Mouse (Mus musculus) spleen, adult 2 months (tissue): ENCODE data around the gene Rap1gap. TPM values are rescaled to one million over a fixed set of nuclear protein-coding genes. Genes with fewer than 3 reads are reported as not detected.

Experiments used
- DNase-seq, 2 experiments: peaks; one replicate each; pipeline versions ENCODE4 v3.0.0 to v3.0.0-alpha.2; 2012 to 2021; ENCODE audit warnings: low spot score in 2 of 2, low read depth in 1 of 2
- H3K27ac ChIP-seq: fragments of 200-500 bp; 2 replicates; pipeline ENCODE4 v1.5.1; 2012; ENCODE audit warnings: low read length, inconsistent platforms; ENCODE audit not compliant: insufficient read depth
- H3K27me3 ChIP-seq: fragments of 200-500 bp; 2 replicates; pipeline ENCODE4 v1.6.1; 2012; ENCODE audit warnings: mild to moderate bottlenecking, moderate library complexity, low read length, inconsistent platforms; ENCODE audit not compliant: control insufficient read depth, insufficient read depth
- H3K36me3 ChIP-seq: fragments of 200-500 bp; 2 replicates; pipeline ENCODE4 v1.6.1; 2012; ENCODE audit warnings: mild to moderate bottlenecking, low read length, inconsistent platforms; ENCODE audit not compliant: control insufficient read depth, insufficient read depth
- H3K4me1 ChIP-seq: fragments of 200-500 bp; 2 replicates; pipeline ENCODE4 v1.6.1; 2011; ENCODE audit warnings: inconsistent platforms; ENCODE audit not compliant: control insufficient read depth, insufficient read depth, insufficient read length
- H3K4me3 ChIP-seq: fragments of 200-500 bp; 2 replicates; pipeline ENCODE4 v1.5.1; 2011; ENCODE audit warnings: mild to moderate bottlenecking, inconsistent platforms; ENCODE audit not compliant: insufficient read depth, insufficient read length; ENCODE audit errors: extremely low read depth
- CTCF ChIP-seq: fragments of 200-500 bp; IDR thresholded peaks from 2 replicates; pipeline ENCODE4 v1.5.1; 2011; ENCODE audit warnings: mild to moderate bottlenecking, inconsistent platforms; ENCODE audit not compliant: insufficient read depth, insufficient read length, insufficient replicate concordance; ENCODE audit errors: extremely low read depth
- POLR2A ChIP-seq: fragments of 200-500 bp; IDR thresholded peaks from 2 replicates; pipeline ENCODE4 v1.6.1; 2011; ENCODE audit warnings: low read depth, low read length, inconsistent platforms
- WGBS: fragments of 180-500 bp; shearing (Covaris S2); methylation state at CpG from one replicate; pipeline ENCODE4 v1.1.7; 2018; 5-methylcytosine and 5-hydroxymethylcytosine counted together
- polyA plus RNA-seq: library from polyadenylated mRNA; depleted of rRNA; stranded (reverse); fragments of >200 nt; gene quantifications from 2 replicates; pipeline ENCODE4 v1.2.3, GENCODE M21; 2012

The Rap1gap gene
- polyA plus RNA-seq, 1 experiment, result 49.3 TPM

DNA sequence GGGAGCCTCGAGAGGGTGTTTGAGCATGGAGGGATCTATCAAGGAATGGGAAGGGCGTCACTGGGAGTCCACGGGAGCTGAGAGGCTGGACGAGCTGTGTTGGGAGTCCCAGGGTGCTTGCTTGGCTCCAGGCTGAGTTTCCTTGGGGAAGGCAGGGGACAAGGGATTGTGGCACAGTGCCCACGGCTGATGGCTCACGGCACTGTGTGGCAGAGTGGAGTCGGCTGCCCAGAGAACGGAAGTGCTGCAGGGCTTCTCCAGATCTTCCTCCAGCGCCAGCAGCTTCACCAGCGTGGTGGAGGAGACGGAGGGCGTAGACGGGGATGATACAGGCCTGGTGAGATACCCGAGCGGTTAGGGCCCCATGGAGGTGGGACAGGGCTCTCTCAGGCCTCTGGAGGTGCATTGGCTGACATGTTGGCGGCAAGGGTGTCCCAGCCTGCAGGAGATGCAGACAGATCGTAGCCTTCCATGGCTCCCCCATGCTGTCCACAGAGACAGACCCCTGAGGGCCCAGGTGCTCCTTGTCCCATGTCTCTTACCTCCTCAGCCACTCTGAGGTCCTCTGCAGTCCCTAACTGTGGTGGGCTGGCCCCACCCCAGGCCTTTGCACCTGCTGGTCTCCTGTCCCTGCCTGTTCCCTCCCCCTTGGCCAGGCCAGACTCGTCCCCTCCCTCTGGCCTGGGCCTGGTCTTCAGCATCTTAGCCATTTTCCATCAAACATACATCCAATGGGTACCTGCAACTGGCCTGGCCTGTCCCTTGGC lies 62.4 kb downstream of the Rap1gap start:
- DNase-seq, result no peak
- Histone ChIP-seq H3K4me3 (no peak overlapping the region), H3K36me3 (no peaks in the 10 kb centered on the region), H3K27me3 (peaks cover 2% of the 10 kb centered on the region; the same call in 1 of the 2 replicates), H3K4me1 (no peaks in the 10 kb centered on the region; the same call in 1 of the 2 replicates), H3K27ac (no peak overlapping the region)
- TF ChIP-seq POLR2A (no peak), CTCF (no peak)
- WGBS, result 90% methylated on average over 18 of the region's 18 CpGs

DNA sequence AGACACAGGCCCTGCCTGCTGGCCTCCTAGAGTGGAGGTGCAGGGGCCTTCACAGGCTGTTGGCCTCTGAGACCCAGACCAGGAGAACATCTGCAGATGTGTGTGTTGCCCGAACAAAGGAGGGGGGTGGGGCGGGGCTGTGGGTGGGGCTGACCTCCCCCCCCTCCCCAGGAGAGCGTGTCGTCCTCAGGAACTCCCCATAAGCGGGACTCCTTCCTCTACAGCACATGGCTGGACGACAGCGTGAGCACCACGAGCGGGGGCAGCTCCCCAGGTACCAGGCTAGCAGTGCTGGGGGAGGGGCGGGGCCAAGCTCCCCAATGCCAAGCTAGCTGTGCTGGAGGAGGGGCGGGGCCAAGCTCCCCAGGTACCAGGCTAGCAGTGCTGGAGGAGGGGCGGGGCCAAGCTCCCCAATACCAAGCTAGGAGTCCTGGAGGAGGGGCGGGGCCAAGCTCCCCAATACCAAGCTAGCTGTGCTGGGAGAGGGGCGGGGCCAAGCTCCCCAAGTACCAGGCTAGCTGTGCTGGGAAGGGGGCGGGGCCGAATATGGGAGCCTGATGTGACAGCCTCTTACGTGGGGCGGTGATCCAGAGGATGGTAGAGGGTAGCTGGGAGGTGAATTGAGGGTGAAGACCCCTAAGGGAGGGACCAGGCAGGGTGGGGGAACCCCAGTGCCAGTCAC lies 63.1 kb downstream of the Rap1gap start:
- no peak for DNase-seq
- Histone ChIP-seq H3K4me1 (no peaks in the 10 kb centered on the region; the same call in 1 of the 2 replicates), H3K27me3 (peaks cover 2% of the 10 kb centered on the region; the same call in 1 of the 2 replicates), H3K36me3 (no peaks in the 10 kb centered on the region), H3K27ac (no peak overlapping the region), H3K4me3 (no peak overlapping the region)
- TF ChIP-seq POLR2A (no peak), CTCF (no peak)
- 35% methylated on average over 18 of the region's 18 CpGs for WGBS

DNA sequence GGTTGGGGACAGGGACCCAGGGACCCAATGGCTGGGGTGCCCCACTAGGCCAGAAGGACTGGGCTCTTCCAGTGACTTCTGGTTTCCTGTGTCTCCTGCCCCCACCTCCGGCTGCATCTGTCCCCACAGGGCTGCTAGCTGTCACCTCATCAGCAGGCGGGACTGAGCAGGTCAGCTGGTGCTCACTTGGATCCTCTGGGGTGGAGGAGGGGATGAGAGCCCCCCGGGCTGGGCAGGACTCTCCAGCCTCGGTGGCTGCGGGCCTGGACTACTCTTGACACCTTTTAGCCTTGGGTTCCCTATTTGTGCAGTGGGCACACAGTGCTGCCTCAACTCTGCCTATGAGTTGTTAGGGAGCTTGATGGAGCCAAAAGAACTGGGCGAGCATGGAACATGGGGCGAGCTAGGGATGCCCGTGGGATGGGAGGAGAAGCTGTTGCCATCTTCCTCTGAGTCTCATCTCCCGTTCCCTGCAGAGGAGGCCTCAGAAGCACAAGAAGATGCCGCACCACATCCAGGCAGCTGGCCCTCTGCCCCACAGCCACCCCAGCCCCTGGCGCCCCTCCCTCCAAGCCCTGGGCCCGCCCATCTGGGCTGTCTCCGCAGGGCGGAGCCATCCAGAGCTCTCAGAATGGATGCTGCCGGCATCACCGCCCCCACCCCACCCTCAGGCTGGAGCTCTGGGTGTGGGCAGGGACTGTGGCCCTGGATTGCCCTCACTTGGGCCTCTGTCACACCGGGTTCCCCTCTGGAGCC lies 64.1 kb downstream of the Rap1gap start:
- Histone ChIP-seq H3K27me3 (peaks cover 2% of the 10 kb centered on the region; the same call in 1 of the 2 replicates), H3K36me3 (no peaks in the 10 kb centered on the region), H3K27ac (no peak overlapping the region), H3K4me3 (no peak overlapping the region), H3K4me1 (no peaks in the 10 kb centered on the region; the same call in 1 of the 2 replicates)
- 18% methylated on average over 17 of the region's 17 CpGs for WGBS
- TF ChIP-seq POLR2A (no peak), CTCF (no peak)
- no peak for DNase-seq

DNA sequence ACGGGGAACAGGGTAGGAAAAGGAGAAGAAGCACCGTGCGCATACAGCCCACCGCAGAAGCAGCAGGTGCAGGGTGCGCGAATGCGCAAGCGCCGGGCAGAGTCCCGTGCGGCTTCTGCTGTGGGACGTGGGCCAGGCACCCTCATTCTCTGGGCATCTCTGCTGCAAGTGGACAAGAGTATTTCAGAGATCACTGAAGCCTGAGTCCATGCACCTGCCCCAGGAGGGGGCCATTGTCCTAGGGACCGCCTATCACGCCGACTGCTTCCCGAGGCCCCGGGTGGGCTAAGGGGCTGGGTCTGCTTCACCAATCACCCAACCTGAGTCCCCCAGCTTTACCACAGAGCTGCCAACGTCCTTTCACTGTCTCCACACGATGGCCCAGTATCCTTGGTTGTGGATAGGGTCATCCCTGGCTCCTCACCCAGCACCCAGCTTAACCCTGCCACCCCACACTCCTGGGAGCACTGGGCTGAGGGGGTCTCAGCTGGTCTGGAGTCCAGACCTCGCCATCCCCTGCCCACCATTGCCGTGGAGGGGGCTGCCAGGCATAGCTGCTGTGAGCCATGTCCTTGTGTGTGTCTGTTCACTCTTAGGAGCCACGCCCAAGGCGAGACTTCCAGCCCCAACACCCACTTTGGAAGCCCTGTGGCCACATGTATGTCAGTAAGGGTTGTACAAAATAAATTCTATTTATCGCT lies 64.8 kb downstream of the Rap1gap start:
- 32% methylated on average over 24 of the region's 24 CpGs for WGBS
- TF ChIP-seq POLR2A, result no peak
- TF ChIP-seq CTCF, result no peak

DNA sequence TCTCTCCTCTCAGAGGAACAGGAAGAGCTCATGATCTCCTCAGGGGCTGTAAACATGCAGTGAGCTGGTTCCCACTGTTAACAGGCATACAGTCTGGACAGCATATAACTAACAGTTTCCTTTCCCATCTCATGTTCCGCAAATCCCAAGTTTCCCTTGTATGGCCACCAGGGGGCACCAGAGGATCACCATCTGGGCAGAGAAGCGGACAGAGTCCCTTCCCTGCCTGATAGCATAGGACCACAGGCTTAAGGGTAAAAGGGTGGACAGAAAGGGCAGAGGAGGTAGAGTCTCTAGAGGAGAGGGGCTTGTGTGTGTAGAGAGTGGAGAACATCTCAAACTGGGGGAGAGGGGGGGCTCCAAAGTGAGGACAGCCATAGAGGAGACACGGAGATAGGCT lies 65.6 kb downstream of the Rap1gap start:
- TF ChIP-seq POLR2A (no peak), CTCF (peak; percentile 85; the same call in 1 of the 2 replicates)
- 27% methylated on average over 3 of the region's 3 CpGs for WGBS
- Histone ChIP-seq H3K27ac (no peak overlapping the region), H3K4me1 (no peaks in the 10 kb centered on the region), H3K4me3 (no peak overlapping the region), H3K27me3 (peaks cover 2% of the 10 kb centered on the region; the same call in 1 of the 2 replicates), H3K36me3 (no peaks in the 10 kb centered on the region)
- peak in 1 of 2 experiments; percentile 81 for DNase-seq

More for the DNA sequence above, 64.8 kb downstream of the Rap1gap start:
- Histone ChIP-seq H3K4me1 (no peaks in the 10 kb centered on the region; the same call in 1 of the 2 replicates), H3K4me3 (no peak overlapping the region), H3K27me3 (peaks cover 2% of the 10 kb centered on the region; the same call in 1 of the 2 replicates), H3K27ac (no peak overlapping the region), H3K36me3 (no peaks in the 10 kb centered on the region)
- no peak for DNase-seq

DNA sequence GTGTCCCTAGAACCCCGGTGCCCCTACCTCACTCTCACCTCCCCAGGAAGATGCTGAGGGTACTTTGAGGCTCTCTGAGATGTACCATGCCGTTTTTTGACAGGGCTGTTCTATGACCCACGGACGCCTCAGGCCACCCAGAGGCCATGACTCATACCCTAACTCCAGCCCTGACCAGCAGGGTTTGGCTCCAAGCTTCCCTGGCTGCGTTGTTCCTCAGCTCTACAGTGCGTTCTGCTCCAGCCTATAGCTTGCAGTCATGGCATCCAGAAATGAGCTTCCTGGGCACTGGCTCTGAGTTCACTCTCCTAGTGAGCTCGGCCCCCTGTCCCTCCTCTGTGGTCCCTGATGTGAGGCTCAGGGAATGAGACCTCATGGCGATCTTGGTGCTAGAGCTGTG lies 66.2 kb downstream of the Rap1gap start:
- H3K27me3 ChIP-seq, result peaks cover 2% of the 10 kb centered on the region; the same call in 1 of the 2 replicates
- 84% methylated on average over 8 of the region's 8 CpGs for WGBS
- H3K27ac ChIP-seq, result no peak overlapping the region
- H3K4me1 ChIP-seq, result no peaks in the 10 kb centered on the region
- TF ChIP-seq POLR2A (no peak), CTCF (no peak)
- no peak overlapping the region for H3K4me3 ChIP-seq
- DNase-seq, result no peak
- H3K36me3 ChIP-seq, result no peaks in the 10 kb centered on the region
